31 mouse cellular contexts compared by ENCODE assay signal in the genomic region with DNA sequence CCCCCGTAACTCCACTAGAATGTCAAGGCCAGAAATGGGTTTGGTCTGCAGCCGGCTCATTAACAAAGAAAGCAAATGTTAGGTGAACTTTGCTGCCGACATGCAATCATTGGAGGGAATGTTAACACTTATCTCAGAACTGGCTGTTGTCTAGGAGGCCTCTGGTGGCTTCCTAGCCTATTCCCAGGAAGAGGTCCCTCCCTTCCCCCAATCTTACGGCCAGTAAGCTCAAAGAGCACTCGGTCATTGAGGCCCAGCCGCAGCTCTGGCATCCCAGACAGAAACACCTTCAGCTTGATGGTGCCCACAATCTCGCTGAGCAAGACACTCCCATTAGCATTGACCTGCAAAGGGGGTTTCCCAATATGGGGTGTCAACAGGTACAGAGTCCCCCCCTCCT. TPM values are rescaled to one million over a fixed set of nuclear protein-coding genes. Genes with fewer than 3 reads are reported as not detected.
"Had no signal": no experiment of that assay in that cellular context is flagged by ENCODE, and none has a peak within 500 bp of the region (broad histone marks: within the 10 kb centered on the region; RNA-seq: fewer than 3 reads in every experiment).

No protein-coding gene starts in this region.

- H3K27ac ChIP-seq: embryonic facial prominence, embryonic 10.5 days; embryonic facial prominence, embryonic 12.5 days; embryonic facial prominence, embryonic 13.5 days; embryonic facial prominence, embryonic 15.5 days; forebrain, embryonic 10.5 days; forebrain, embryonic 12.5 days; forebrain, embryonic 13.5 days; forebrain, embryonic 15.5 days; gastrocnemius, adult 2 months; heart, adult 2 months had no signal

- H3K9me3 ChIP-seq: embryonic facial prominence, embryonic 13.5 days; embryonic facial prominence, embryonic 15.5 days; forebrain, embryonic 13.5 days; forebrain, embryonic 15.5 days had no signal

- H3K4me1 ChIP-seq: embryonic facial prominence, embryonic 10.5 days; embryonic facial prominence, embryonic 12.5 days; embryonic facial prominence, embryonic 13.5 days; embryonic facial prominence, embryonic 15.5 days; forebrain, embryonic 12.5 days; forebrain, embryonic 13.5 days; forebrain, embryonic 15.5 days had no signal

- ATAC-seq: forebrain, embryonic 13.5 days; forebrain, embryonic 14.5 days; forebrain, embryonic 15.5 days; forebrain, embryonic 16.5 days; forebrain, postnatal 0 days had no signal

- DNase-seq: cerebellum, adult 2 months; cerebellum, adult 8-10 months; cerebellum, adult 9-10 months; cerebellum, adult 9-11 months; cerebellum, postnatal 10 days; cerebellum, postnatal 14 days; cerebellum, postnatal 25 days; cerebellum, postnatal 36 days; embryo, embryonic 11 days; forebrain, postnatal 0 days; gastrocnemius, adult 2 months; gastrocnemius, postnatal 10 days; gastrocnemius, postnatal 14 days; gastrocnemius, postnatal 25 days; gastrocnemius, postnatal 36 days; heart, adult 11 months; heart, adult 18-20 months; heart, adult 2 months had no signal

- H3K9ac ChIP-seq: embryonic facial prominence, embryonic 12.5 days; embryonic facial prominence, embryonic 13.5 days; embryonic facial prominence, embryonic 15.5 days; forebrain, embryonic 12.5 days; forebrain, embryonic 13.5 days; forebrain, embryonic 15.5 days; forebrain, postnatal 0 days had no signal

- H3K4me2 ChIP-seq: embryonic facial prominence, embryonic 12.5 days; embryonic facial prominence, embryonic 13.5 days; embryonic facial prominence, embryonic 15.5 days; forebrain, embryonic 12.5 days; forebrain, embryonic 13.5 days; forebrain, embryonic 15.5 days had no signal

- H3K27me3 ChIP-seq: embryonic facial prominence, embryonic 13.5 days; embryonic facial prominence, embryonic 15.5 days; forebrain, embryonic 12.5 days; forebrain, embryonic 13.5 days; forebrain, embryonic 15.5 days had no signal

- H3K4me3 ChIP-seq: embryonic facial prominence, embryonic 10.5 days; embryonic facial prominence, embryonic 12.5 days; embryonic facial prominence, embryonic 13.5 days; embryonic facial prominence, embryonic 15.5 days; erythroblast, embryonic 14.5 days; forebrain, embryonic 10.5 days; forebrain, embryonic 12.5 days; forebrain, embryonic 13.5 days; forebrain, embryonic 15.5 days; gastrocnemius, adult 2 months; heart, adult 2 months had no signal

- H3K36me3 ChIP-seq: embryonic facial prominence, embryonic 10.5 days; forebrain, embryonic 10.5 days; forebrain, embryonic 12.5 days; forebrain, embryonic 15.5 days had no signal

RNA-seq across cellular contexts. Expression of gene Ap1m2, which starts 7.1 kb away (rescaled TPM):
- total RNA-seq: gastrocnemius, adult 2 months; gastrocnemius, adult 8-10 months; gastrocnemius, postnatal 10 days; gastrocnemius, postnatal 14 days; gastrocnemius, postnatal 25 days; gastrocnemius, postnatal 36 days; gastrocnemius, postnatal 4 days; heart, adult 18-20 months; heart, adult 2 months had no signal
- polyA plus RNA-seq: erythroblast, embryonic 14.5 days had no signal
